Mouse (Mus musculus): Measurements from ENCODE around the gene Olfr1418.
A peak's percentile ranks its signal among the peaks of the same experiment; 100 is the strongest.
"Not testable (repeated sequence)": the region's sequence is repeated elsewhere in the genome, so short reads cannot be mapped to it uniquely, and the experiment has no call there.

Gene Olfr1418

DNA sequence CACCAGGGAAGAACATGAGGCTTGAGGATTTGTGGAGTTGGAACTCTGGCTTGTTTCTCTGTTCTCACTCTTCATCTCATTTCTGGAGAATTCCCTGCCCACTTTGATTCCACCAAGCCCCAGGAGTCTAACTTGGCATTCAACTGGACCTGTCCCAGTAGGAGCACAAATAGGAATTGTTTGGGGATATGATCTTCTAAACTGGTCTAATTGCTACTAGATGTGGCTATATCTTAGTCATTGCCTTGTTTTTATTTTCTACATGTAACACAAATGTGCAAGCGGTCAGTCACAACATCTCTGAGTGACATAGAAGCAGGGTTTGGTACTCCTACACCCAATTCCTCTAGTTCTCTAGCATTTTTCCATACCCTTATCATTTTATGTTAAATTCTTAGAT is at the start of gene Olfr1418:
TSS of gene Olfr1418 (minus strand) at position 101 of the 400 bp plus-strand sequence.
- DNase-seq (ENCODE audit: low spot score in 2 of 2): no peak

DNA sequence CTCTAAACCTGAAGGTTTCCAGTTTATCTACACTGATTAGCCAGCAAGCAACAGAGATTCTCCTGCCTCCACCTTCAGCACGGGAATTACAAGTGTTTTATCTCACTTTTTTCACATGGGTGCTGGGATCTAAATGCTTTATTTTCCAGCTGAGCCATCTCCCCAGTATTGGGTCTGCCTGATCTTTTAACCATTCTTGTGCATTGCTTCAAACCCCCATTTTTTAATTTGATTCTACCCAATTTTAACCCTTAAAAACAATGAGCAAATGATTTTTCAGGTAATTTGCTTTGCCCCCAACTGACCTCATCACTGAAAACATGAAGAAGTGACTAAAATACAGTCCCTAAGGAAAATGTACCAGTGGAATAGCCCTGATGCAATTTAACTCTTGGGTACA is 25.4 kb upstream of the Olfr1418 start, which contains the start of gene Olfr1420:
TSS of gene Olfr1420 (plus strand) at position 301 of the 400 bp plus-strand sequence.
- no peak for DNase-seq (ENCODE audit: low spot score in 2 of 2)

DNA sequence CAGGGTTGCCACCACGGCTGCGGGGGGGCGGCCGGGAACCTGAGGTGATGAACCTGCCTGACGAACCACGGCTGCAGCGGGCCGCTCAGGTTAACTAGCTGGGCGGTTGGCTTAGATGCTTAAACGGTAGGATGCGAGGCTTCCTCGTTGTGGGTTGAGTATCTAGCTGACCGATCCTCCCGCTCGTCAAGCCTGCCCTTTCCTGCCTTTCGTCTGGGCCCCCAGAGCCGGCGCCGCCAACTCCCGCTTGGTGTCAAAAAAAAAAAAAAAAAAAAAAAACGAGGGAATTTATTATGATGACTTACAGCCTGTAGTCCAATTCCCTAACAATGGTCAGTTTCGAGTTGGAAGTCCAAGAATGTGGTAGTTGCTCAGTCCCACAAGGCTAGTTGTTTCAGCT is 17.5 kb upstream of the Olfr1418 start:
- not testable (repeated sequence) for DNase-seq (ENCODE audit: low spot score in 2 of 2)

DNA sequence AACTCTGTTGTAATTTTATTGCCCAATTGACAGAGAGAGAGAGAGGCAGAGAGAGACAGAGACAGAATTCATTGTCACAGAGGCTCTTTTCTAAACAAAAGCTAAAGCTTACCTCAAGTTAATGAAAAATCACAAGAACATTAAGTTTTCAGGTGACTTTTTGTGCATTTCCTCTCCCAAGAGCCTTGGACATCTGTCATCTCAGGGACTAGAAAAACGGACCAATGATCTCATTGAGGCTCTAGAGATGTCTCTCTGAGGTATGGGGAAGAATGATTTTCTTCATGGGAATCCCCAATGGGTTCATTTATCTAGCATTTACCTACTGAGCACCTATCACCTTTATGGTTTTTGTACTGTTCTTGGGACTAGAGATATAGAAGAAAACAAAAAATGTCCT is 14.1 kb upstream of the Olfr1418 start, which contains the start of gene Olfr1419:
TSS of gene Olfr1419 (minus strand) at position 101 of the 400 bp plus-strand sequence.
- no peak for DNase-seq (ENCODE audit: low spot score in 2 of 2)

DNA sequence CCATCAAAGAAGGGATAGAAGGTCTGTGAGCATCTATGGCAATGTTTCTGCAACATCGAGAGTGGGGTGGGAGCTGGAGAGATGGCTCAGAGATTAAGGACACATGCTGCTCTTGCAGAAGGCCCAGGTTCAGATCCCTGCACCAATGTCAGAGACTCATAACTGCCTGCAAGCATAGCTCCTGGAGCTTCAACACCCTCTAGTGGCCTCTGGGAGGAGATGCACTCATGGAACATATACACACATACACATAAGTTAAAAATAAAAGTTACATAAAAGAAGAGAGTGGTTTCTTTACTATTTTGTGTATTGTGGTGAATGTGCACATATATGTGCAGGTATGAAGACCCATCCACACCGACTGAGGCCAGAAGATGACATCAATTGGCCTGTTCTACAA is 7.0 kb upstream of the Olfr1418 start:
- no peak for DNase-seq (ENCODE audit: low spot score in 2 of 2)

DNA sequence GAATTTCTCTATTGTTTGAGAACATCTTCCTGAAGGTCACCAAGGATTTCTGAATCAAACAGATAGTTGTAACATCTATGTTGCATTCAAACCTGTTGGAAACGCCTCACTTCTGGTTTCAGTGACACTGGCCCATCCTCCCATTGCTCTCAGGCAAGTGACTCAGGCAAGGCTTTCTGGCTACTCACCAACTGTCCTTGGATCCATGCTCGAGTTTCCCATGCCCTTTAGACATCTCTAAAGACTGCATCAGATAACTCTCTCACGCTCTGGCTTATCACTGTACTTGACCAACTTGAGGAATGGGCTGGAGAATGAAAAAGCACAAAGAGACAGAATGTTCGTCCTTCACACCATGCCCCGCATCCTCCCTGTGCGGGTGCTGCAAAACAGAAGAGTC is 4.4 kb downstream of the Olfr1418 start:
- no peak for DNase-seq (ENCODE audit: low spot score in 2 of 2)

DNA sequence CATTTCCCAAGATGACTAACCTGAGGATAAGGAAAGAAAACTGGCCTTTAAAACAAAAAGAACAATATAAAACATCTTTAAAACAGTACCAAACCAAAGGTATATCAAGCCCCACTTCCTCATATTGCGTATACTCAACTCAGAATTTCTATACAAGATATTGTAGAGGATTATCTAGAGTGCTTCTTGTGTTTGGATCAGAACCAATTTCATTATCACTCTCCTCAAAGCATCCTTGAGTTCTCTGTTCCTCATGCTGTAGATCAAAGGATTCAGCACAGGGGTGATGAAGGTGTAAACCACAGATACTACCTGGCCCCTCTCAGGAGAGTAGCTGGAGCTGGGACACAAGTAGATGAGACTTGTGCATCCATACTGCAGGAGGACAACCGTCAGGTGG is 6.0 kb downstream of the Olfr1418 start:
- no peak for DNase-seq (ENCODE audit: low spot score in 2 of 2)

DNA sequence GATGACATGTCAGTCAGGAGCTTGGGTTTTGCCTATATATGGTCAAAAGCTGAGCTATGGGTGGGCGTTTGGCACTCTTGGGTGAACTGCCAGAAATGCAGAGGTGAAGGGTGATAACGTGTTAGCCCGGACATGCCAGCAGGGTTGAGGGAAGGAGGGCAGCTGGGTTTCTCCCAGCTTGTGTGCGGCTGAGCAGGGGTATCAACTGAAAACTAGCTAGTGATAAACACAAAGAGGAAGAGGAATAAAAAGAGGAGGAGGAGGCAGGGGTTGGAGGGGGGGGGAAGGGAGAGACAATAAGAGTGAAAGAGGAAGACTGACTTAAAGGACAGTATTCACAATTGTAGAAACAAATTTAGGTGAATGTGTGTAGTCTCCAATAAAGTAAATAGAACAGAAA is 8.2 kb downstream of the Olfr1418 start:
- no peak for DNase-seq (ENCODE audit: low spot score in 2 of 2)

DNA sequence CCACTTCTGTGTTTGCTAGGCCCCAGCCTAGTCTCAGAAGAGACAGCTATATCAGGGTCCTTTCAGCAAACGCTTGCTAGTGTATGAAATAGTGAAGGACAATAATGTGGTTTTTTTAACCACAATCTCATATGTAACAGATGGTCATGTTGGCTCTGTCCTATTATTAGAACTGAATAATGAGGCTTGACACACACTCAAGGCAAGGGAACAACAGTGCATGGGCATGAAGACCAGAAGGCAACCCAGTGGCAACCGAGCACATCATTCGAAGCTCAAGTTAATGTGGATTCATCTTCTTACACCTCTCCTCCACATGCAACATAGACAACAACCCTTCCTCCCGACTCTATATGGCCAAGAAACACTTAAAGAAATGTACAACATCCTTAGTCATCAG is 14.5 kb downstream of the Olfr1418 start:
- no peak for DNase-seq (ENCODE audit: low spot score in 2 of 2)

DNA sequence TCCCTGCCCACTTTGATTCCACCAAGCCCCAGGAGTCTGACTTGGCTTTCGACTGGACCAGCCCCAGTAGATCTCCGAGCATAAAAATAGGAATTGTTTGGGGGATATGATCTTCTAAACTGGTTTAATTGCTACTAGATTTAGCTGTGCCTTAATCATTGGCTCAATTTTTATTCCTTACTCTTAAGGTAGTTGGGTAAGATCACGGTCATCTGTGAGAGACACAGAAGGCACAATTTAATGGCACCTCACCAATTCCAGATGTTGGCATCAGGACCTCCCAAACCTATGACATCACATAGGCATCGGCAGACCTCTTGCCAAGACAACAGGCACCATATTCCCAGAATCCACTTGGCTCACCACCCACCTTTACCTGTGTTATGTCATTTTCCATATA is 21.7 kb downstream of the Olfr1418 start, which contains the start of gene Olfr1417:
TSS of gene Olfr1417 (minus strand) at position 101 of the 400 bp plus-strand sequence.
- DNase-seq (ENCODE audit: low spot score in 2 of 2): no peak

DNA sequence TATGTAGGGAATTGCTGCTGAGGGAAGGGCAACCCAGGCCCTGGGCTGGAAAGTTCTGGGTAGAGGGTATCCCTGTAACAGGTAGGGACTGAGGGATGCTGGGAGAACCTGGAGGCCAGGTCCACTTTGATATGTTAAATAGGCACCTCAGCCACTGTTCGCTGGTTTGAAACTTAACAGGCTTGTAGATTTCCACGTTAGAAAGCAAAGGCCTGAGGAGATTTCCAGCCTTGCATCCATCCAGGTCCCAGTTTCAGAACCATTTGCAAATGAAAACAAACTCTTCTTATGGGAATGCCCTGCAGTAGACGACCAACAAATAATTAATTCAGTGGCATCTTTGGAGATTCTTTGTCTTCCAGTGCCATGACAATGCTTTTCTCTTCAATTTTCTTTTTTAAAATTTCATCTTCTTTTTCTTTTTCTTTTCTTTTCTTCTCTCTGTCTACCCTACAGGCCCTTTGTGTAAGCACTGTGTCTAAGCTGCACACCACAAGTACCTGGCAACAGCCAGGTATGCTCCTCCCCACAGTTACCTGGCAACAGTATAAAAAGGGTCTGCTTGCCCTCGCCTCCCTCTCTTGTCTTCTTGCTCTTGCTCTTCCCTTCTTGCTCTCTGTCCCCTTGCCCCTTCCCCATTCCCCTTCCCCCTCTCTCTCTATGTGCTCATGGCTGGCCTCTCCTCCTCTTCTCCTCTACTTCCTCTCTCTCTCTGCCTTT is 37.4 kb downstream of the Olfr1418 start:
- no peak for DNase-seq (ENCODE audit: low spot score in 2 of 2)

DNA sequence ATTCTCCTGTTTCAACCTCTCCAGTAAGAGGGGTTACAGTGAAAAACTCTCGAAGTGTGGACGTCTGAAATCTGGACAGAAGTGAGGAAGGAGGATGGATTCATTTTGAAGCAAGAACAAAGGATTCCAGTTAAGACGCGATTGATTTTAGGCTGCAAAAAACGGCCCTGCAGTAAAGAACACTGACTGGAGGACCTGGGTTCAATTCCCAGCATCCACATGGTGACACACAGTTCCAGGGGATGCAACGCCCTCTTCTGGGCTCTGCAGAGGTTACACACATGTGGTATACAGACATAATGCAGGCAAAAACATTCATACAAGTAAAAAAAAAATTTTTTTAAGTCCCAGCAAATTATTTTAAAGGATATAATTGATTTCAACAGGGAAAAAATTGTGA is 40.7 kb downstream of the Olfr1418 start:
- no peak for DNase-seq (ENCODE audit: low spot score in 2 of 2)

DNA sequence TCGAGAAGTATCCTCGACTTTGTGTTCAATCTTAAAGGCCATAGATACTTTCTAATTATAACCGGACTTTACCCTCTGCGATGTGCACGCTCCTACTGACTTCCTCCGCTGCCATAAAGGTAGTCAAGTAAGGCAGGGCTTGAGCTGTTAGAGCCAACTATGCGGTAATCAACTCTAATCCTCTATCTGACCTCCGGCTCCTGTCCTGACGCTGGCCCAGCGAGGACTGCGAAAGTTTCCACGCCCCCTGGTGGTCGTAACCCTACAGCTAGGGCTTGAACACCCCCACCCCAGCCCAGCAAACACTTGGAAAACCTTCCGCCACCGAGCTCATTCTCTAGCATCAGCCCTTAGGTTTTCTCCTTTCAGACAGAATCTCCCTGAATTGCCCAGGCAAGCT is 41.1 kb downstream of the Olfr1418 start:
- DNase-seq (ENCODE audit: low spot score in 2 of 2): peak; percentile 48 to 64

DNA sequence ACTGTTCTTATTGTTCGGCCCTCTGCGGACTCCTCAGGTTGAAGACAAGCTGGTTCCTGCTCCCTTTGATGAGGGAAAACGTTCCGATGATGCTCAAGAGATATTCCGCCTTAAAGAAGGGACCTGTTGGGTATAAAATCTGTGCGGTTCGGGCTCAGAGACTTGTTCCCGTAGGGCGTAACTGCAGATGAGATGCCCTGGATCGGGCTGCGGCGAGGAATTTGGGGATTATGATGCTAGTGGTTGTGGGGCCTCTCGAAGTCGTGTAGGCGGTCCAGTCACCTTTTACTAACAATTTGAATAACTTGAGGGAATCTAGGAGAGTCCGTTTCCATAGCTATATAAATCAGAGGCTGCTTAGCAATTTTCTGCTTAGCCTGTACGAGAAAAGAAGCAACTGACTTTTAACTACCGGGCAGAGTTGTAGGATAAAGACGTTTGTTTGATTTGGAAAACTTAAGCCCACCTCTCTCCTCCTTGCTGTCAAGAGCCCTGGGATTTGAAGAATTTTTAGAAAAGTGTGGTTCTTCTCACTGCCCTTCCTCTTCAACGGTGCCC is 41.6 kb downstream of the Olfr1418 start, which contains the start of gene Stx3:
TSS of gene Stx3 (minus strand) at position 261 of the 558 bp plus-strand sequence.
- DNase-seq (ENCODE audit: low spot score in 2 of 2): no peak

DNA sequence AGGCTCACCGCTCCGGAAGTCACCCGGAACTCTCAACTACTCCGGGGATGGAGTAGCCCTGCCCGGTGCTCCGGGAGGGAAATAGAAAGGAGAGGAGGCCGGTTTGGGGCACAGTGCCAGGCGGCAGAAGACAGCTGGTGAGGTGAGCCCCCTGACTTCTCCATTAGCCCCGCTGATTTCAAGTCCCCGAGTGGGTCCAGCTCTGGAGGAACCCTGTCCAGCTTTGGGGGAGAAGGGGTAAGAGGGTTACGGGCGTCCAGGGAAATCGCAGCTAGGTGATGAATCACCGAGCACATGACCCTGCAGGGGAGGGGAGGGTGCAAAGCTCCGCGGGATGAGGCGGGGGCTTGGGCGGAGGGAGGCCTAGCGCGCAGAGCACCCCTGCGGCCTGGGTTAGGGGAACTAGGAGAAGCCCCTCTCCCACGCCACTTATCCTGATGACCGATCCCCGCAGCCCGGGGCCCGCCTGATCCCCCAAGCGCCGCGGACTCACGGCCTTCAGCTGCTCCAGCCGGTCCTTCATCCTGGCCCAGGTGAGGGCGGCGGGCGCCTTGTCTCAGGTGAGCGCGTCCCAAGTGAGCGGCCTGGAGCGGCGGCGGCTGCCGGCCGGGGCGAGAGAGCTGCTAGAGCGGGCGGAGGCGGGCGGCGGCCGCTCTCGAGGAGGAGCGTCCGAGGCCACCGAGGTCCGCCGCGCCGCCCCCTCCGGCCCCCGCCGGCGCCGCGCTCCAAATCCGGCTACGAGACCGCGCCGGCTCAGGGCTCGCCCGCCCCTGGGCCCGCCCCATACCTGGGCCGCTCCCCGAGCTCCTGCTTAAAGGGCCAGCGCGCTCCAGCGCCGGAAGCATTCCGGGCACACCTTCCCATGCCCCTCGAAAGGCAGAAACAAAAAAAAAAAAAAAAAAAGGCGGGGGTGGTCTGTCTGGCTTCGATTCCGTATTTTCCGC is 42.4 kb downstream of the Olfr1418 start:
- DNase-seq (ENCODE audit: low spot score in 2 of 2): no peak

DNA sequence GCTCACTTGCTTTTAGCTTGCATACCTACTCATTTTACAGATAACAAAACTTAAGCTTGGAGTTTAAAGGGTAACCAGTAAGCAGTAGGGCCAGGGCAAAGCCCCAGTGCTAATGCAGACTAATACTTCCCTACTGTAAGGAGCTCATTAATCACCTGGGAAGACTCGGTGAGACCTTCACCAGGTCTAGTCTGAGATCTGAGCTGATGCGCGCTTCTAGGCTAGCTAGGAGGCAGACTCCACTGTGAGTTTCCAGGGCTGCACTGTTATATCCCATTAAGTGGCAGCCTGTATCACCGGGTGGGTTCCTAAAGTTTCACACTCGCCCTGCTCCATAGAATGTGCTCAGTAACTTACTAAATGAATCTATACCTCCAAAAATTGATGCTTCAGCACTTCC is 43.3 kb downstream of the Olfr1418 start:
- DNase-seq (ENCODE audit: low spot score in 2 of 2): no peak

DNA sequence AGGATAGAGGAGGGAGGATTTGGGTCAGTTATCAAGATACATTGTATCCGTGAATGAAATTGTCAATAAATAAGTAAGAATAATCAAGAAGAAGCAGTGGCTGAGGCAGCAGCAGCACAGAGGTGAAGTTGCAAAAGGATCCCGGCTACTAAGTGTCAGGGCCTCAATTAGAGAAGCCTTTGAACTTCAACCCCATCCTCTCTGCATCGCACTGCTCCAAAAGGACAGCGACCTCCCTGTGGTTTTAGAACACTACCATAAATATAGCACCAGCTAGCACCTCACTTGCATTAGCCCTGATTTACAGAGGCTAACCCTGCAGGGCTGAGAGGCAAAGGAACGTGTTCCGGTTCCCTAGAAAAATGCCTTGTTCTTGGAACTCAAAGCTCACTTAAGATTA is 44.2 kb downstream of the Olfr1418 start:
- no peak for DNase-seq (ENCODE audit: low spot score in 2 of 2)

DNA sequence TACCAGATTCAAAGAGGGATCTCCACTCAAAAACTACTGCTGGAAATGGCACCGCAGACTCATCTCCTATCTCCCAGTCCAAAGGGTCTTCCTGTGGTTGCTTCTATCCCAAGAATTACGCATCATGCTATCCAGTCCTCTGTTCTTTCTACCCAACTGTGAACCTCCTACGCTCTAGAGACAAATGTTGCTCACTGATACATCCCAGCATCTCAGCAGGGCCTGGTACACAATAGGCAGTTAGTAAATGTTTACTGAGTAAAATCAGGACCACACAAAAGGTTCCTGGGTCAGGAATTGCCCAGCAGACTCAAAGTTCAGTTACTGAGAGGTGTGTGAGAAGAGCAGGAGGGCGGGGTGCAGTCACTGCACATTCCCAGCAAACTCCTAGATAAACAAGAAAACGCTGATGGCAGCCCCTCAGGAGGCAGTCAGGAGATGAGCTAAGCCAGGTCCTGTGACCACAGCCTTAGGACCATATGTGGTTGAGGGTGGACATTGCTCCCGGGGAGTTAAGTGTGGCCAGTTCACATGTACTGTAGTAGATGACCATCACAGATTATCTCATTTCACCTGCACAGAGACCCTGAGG is 46.0 kb downstream of the Olfr1418 start:
- no peak for DNase-seq (ENCODE audit: low spot score in 2 of 2)

DNA sequence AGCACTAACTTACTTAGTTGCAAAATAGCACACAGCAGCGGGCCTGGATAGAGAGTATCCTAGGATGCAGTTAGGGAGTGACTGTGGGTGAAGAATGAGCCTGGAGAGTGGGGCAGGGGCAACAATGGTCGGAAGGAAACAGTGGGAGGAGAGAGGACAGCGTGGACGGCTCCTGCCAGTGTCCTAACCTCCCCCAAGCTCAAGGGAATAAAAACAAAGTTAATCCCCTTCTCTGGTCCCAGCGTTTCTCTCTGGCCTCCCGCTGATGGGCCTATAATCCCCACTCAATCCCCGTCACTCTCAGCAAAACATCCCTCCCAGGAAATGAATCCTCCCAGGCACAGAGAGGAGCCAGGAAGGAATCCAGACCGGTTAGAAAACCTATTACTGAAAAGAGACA is 47.2 kb downstream of the Olfr1418 start:
- no peak for DNase-seq (ENCODE audit: low spot score in 2 of 2)

DNA sequence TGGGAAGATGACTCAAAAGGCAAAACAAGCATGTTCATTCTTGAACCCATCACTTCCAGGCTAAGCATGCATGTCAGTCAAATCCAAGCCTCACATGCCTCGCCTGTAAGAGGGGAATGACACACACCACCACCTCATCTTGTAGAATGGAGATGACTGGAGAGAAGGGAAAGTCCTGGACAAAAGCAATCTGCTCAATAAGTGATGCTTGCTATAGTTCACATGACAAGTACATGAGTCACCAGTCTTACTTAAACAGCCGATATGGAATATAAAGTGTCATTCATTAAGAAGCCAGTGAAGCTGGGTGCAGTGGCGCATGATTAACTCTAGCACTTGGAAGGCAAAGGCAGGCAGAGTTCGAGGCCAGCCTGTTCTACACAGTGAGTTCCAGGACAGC is 47.7 kb downstream of the Olfr1418 start:
- no peak for DNase-seq (ENCODE audit: low spot score in 2 of 2)

DNA sequence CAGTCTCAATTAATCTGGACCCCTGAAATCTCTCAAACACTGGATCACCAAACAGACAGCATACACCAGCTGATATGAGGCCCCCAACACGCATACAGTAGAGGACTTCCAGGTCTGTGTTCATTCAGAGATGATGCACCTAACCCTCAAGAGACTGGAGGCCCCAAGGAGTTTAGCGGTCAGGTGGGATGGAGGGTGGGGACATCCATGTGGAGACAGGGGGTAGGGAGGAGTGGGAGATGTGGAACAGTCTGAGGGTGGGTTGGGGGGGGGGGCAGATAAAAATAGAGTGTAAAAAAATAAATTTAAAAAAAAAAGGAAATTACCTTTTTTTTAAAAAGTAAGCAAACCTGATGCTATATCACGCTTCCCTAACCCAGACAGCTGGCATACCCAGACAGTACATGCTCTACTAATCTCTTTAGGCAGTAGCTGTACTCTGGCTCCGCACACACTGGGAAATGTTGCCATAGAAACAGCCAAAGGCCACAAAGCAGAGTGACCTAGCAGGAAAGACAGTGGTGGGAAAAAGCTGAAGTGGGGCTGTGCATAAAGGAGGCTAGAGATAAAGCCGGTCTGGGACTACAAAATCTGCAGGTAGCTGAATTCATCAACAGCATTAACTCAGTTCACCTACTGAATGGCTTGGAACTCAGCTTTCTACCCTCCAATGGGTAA is 49.0 kb downstream of the Olfr1418 start:
- no peak for DNase-seq (ENCODE audit: low spot score in 2 of 2)
